ENCODE assay signal across 10 mouse cellular contexts in genomic region chr3:79903803-79904202, GRCm38 (mm10). TPM values are rescaled to one million over a fixed set of nuclear protein-coding genes. Genes with fewer than 3 reads are reported as not detected.
DNase-seq lines count a peak whose midpoint lies in the region; ATAC-seq and TF ChIP-seq lines count a peak whose summit lies in the region.
"Had no signal": no experiment of that assay in that cellular context is flagged by ENCODE, and none has a peak within 500 bp of the region (broad histone marks: within the 10 kb centered on the region; RNA-seq: fewer than 3 reads in every experiment).

No protein-coding gene starts in this region.

- H3K27me3 ChIP-seq in forebrain, embryonic 15.5 days, result no peaks in the 10 kb centered on the region
- no peaks in the 10 kb centered on the region for H3K27me3 ChIP-seq in forebrain, embryonic 12.5 days
- no peaks in the 10 kb centered on the region for H3K27me3 ChIP-seq in lung, postnatal 0 days (replicated peaks; ENCODE audit: insufficient read depth, low read length)
- H3K27me3 ChIP-seq in heart, embryonic 11.5 days (ENCODE audit: control insufficient read depth, insufficient read depth, low read length), result no peaks in the 10 kb centered on the region
- H3K27me3 ChIP-seq in midbrain, postnatal 0 days (ENCODE audit: insufficient read depth, low read length), result no peaks in the 10 kb centered on the region
- H3K27me3 ChIP-seq: liver, embryonic 15.5 days had no signal

- peak overlapping the region; percentile 42; the same call in 1 of the 2 replicates for H3K27ac ChIP-seq in forebrain, embryonic 15.5 days (replicated peaks)
- no peak overlapping the region for H3K27ac ChIP-seq in forebrain, embryonic 12.5 days
- H3K27ac ChIP-seq in lung, postnatal 0 days (ENCODE audit: low read length), result no peak overlapping the region
- H3K27ac ChIP-seq in heart, embryonic 11.5 days (ENCODE audit: low read depth, low read length), result peak overlapping the region; percentile 63
- H3K27ac ChIP-seq in midbrain, postnatal 0 days (ENCODE audit: low read depth, low read length), result no peak overlapping the region
- H3K27ac ChIP-seq: liver, embryonic 15.5 days had no signal

- no peak for TF ChIP-seq EP300 in lung, postnatal 0 days (IDR thresholded peaks at IDR 0.05)

- no peak overlapping the region for H3K4me2 ChIP-seq in forebrain, embryonic 15.5 days (replicated peaks)
- no peak overlapping the region for H3K4me2 ChIP-seq in forebrain, embryonic 12.5 days
- no peak overlapping the region for H3K4me2 ChIP-seq in lung, postnatal 0 days (replicated peaks; ENCODE audit: low read depth, low read length)
- H3K4me2 ChIP-seq in heart, embryonic 11.5 days, result no peak overlapping the region
- H3K4me2 ChIP-seq in midbrain, postnatal 0 days (ENCODE audit: low read depth, low read length, poor library complexity, severe bottlenecking), result no peak overlapping the region
- H3K4me2 ChIP-seq: liver, embryonic 15.5 days had no signal

- no peaks in the 10 kb centered on the region for H3K36me3 ChIP-seq in forebrain, embryonic 15.5 days
- no peaks in the 10 kb centered on the region for H3K36me3 ChIP-seq in forebrain, embryonic 12.5 days (replicated peaks)
- H3K36me3 ChIP-seq in lung, postnatal 0 days (ENCODE audit: insufficient read depth, low read length), result no peaks in the 10 kb centered on the region
- H3K36me3 ChIP-seq in heart, embryonic 11.5 days (ENCODE audit: control insufficient read depth, insufficient read depth, low read length), result no peaks in the 10 kb centered on the region
- no peaks in the 10 kb centered on the region for H3K36me3 ChIP-seq in midbrain, postnatal 0 days (ENCODE audit: insufficient read depth, low read length)
- H3K36me3 ChIP-seq: liver, embryonic 15.5 days had no signal

- TF ChIP-seq POLR2A in lung, adult 2 months (IDR thresholded peaks at IDR 0.05; ENCODE audit: borderline replicate concordance, extremely low read depth, low read depth, low read length), result no peak

- no peaks in the 10 kb centered on the region for H3K9me3 ChIP-seq in forebrain, embryonic 15.5 days
- no peaks in the 10 kb centered on the region for H3K9me3 ChIP-seq in forebrain, embryonic 12.5 days
- no peaks in the 10 kb centered on the region for H3K9me3 ChIP-seq in lung, postnatal 0 days (ENCODE audit: low read length)
- H3K9me3 ChIP-seq in heart, embryonic 11.5 days (replicated peaks; ENCODE audit: control insufficient read depth, low read length), result no peaks in the 10 kb centered on the region
- no peaks in the 10 kb centered on the region for H3K9me3 ChIP-seq in midbrain, postnatal 0 days (ENCODE audit: low read length)
- H3K9me3 ChIP-seq: liver, embryonic 15.5 days had no signal

- no peak overlapping the region for H3K4me3 ChIP-seq in forebrain, embryonic 15.5 days
- H3K4me3 ChIP-seq in forebrain, embryonic 12.5 days (replicated peaks), result no peak overlapping the region
- H3K4me3 ChIP-seq in lung, postnatal 0 days (ENCODE audit: low read depth, low read length), result no peak overlapping the region
- H3K4me3 ChIP-seq in lung, adult 2 months (replicated peaks; ENCODE audit: extremely low read depth, low read depth, low read length), result no peak overlapping the region
- H3K4me3 ChIP-seq in heart, embryonic 11.5 days (ENCODE audit: low read depth, low read length), result no peak overlapping the region
- no peak overlapping the region for H3K4me3 ChIP-seq in midbrain, postnatal 0 days (ENCODE audit: low read depth, low read length)
- H3K4me3 ChIP-seq: liver, embryonic 15.5 days had no signal

- peak; percentile 53 for DNase-seq in lung, postnatal 0 days (ENCODE audit: low spot score)
- DNase-seq in lung, adult 2 months, result no peak
- DNase-seq in midbrain, postnatal 0 days (ENCODE audit: low spot score), result peak; percentile 70
- no peak for DNase-seq in cerebellum, adult 8-10 months
- no peak for DNase-seq in right cerebral cortex, adult 2 months (ENCODE audit: low spot score in 2 of 2)
- DNase-seq: cerebellum, postnatal 14 days had no signal

- ATAC-seq in forebrain, embryonic 15.5 days (replicated peaks), result no peak; the same call in 1 of the 2 replicates
- no peak for ATAC-seq in forebrain, embryonic 12.5 days (ENCODE audit: low FRiP score)
- no peak for ATAC-seq in lung, postnatal 0 days
- ATAC-seq in heart, embryonic 11.5 days (replicated peaks; ENCODE audit: insufficient number of reproducible peaks, low FRiP score, low TSS enrichment), result no peak
- ATAC-seq in midbrain, postnatal 0 days (ENCODE audit: low FRiP score), result no peak

- no peak for TF ChIP-seq CTCF in lung, postnatal 0 days (IDR thresholded peaks at IDR 0.05)
- TF ChIP-seq CTCF in lung, adult 2 months (IDR thresholded peaks at IDR 0.05; ENCODE audit: insufficient read depth, low read length), result no peak
- TF ChIP-seq CTCF in midbrain, postnatal 0 days (IDR thresholded peaks at IDR 0.05), result no peak

- 12% methylated on average over 6 of the region's 6 CpGs for WGBS in forebrain, embryonic 15.5 days
- WGBS in forebrain, embryonic 12.5 days, result 40% methylated on average over 6 of the region's 6 CpGs
- WGBS in lung, postnatal 0 days, result 18% methylated on average over 6 of the region's 6 CpGs
- 17% methylated on average over 6 of the region's 6 CpGs for WGBS in lung, adult 2 months
- 57% methylated on average over 6 of the region's 6 CpGs for WGBS in heart, embryonic 11.5 days (ENCODE audit: insufficient replicate concordance)
- 37% methylated on average over 6 of the region's 6 CpGs for WGBS in midbrain, postnatal 0 days

- no peaks in the 10 kb centered on the region for H3K4me1 ChIP-seq in forebrain, embryonic 15.5 days
- H3K4me1 ChIP-seq in forebrain, embryonic 12.5 days, result peaks cover 6% of the 10 kb centered on the region; the same call in 1 of the 2 replicates
- peaks cover 10% of the 10 kb centered on the region; the same call in 1 of the 2 replicates for H3K4me1 ChIP-seq in lung, postnatal 0 days (ENCODE audit: insufficient read depth, low read depth, low read length)
- peaks cover 36% of the 10 kb centered on the region for H3K4me1 ChIP-seq in lung, adult 2 months (ENCODE audit: control insufficient read depth, insufficient read depth, low read length)
- H3K4me1 ChIP-seq in heart, embryonic 11.5 days (ENCODE audit: control insufficient read depth, insufficient read depth, low read length), result peaks cover 27% of the 10 kb centered on the region
- H3K4me1 ChIP-seq in midbrain, postnatal 0 days (ENCODE audit: insufficient read depth, low read length), result no peaks in the 10 kb centered on the region; the same call in 1 of the 2 replicates

- no peak overlapping the region for H3K9ac ChIP-seq in forebrain, embryonic 15.5 days (replicated peaks)
- H3K9ac ChIP-seq in forebrain, embryonic 12.5 days, result no peak overlapping the region
- H3K9ac ChIP-seq in lung, postnatal 0 days (replicated peaks; ENCODE audit: low read depth), result no peak overlapping the region
- H3K9ac ChIP-seq in heart, embryonic 11.5 days (ENCODE audit: low read depth, low read length), result no peak overlapping the region
- no peak overlapping the region for H3K9ac ChIP-seq in midbrain, postnatal 0 days (replicated peaks; ENCODE audit: low read length, poor library complexity, severe bottlenecking)
- H3K9ac ChIP-seq: liver, embryonic 15.5 days had no signal

RNA-seq across cellular contexts. Expression of gene Fam198b, which starts 19.5 kb away (rescaled TPM):
- polyA plus RNA-seq in forebrain, embryonic 15.5 days (2015; fragmentation: Nextera tagmentation; extraction: Ambion mirVana), result 0.88 and 2.4 TPM in 2 replicates
- 1.4 TPM in 2 replicates for polyA plus RNA-seq in forebrain, embryonic 12.5 days (2016; fragmentation: Nextera tagmentation; extraction: Ambion mirVana)
- 21.3 and 35.3 TPM in 2 replicates for polyA plus RNA-seq in lung, postnatal 0 days (2015; fragmentation: Nextera tagmentation; extraction: Ambion mirVana)
- 16.5 and 20.3 TPM in 2 replicates for polyA plus RNA-seq in lung, adult 2 months (2012; rRNA removed)
- polyA plus RNA-seq in heart, embryonic 11.5 days (2014; fragmentation: Nextera tagmentation; extraction: Ambion mirVana), result 44.4 and 51.4 TPM in 2 replicates
- 0.94 and 1.3 TPM in 2 replicates for total RNA-seq in midbrain, postnatal 0 days (2014; rRNA removed)
- polyA plus RNA-seq in midbrain, postnatal 0 days (2015; fragmentation: Nextera tagmentation; extraction: Ambion mirVana), result 0.65 and 1.3 TPM in 2 replicates

RNA-seq across cellular contexts. Expression of gene Tmem144, which starts 51.2 kb away (rescaled TPM):
- 1.6 and 1.8 TPM in 2 replicates for polyA plus RNA-seq in forebrain, embryonic 15.5 days (2015; fragmentation: Nextera tagmentation; extraction: Ambion mirVana)
- polyA plus RNA-seq in forebrain, embryonic 12.5 days (2016; fragmentation: Nextera tagmentation; extraction: Ambion mirVana), result 3.7 and 4.3 TPM in 2 replicates
- polyA plus RNA-seq in lung, postnatal 0 days (2015; fragmentation: Nextera tagmentation; extraction: Ambion mirVana), result 4.4 and 4.8 TPM in 2 replicates
- polyA plus RNA-seq in lung, adult 2 months (2012; rRNA removed), result 0.92 and 1.9 TPM in 2 replicates
- 11.7 and 12.8 TPM in 2 replicates for polyA plus RNA-seq in heart, embryonic 11.5 days (2014; fragmentation: Nextera tagmentation; extraction: Ambion mirVana)
- total RNA-seq in midbrain, postnatal 0 days (2014; rRNA removed), result 1.2 and 1.9 TPM in 2 replicates
- 1.8 and 2.4 TPM in 2 replicates for polyA plus RNA-seq in midbrain, postnatal 0 days (2015; fragmentation: Nextera tagmentation; extraction: Ambion mirVana)

Comparison
In these comparisons a context has a peak if more than half of its experiments do, and no peak if none do; other contexts are left out.
1. H3K27ac ChIP-seq: peak in forebrain, embryonic 15.5 days (single experiment) and heart, embryonic 11.5 days (single experiment); none in forebrain, embryonic 12.5 days (single experiment), lung, postnatal 0 days (single experiment) and midbrain, postnatal 0 days (single experiment).
2. DNase-seq: peak in lung, postnatal 0 days (single experiment) and midbrain, postnatal 0 days (single experiment); none in lung, adult 2 months (single experiment), cerebellum, adult 8-10 months (single experiment) and right cerebral cortex, adult 2 months (0 of 2).